In the genomic region with DNA sequence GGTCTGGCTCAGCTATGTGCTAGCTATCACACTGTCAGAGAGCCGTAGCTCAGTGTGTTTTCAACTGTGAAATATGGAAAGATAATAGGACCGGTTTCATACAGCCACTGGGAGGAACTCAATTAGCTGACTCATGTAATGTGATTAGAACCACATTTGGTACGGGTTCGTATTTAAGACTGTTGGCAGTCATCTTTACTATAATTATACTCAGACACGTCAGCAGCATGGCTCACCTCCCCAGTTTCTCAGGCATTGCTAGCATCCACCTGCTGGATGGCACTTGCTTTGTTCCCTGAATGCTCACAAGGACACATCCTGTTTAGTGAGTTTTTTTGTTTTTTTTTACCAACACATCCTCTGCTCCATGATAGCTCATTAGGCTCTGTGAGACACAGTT, we compare ENCODE assay signal across 21 mouse cellular contexts. TPM values are rescaled to one million over a fixed set of nuclear protein-coding genes. Genes with fewer than 3 reads are reported as not detected.
DNase-seq lines count a peak whose midpoint lies in the region; ATAC-seq lines count a peak whose summit lies in the region.
"Had no signal": no experiment of that assay in that cellular context is flagged by ENCODE, and none has a peak within 500 bp of the region (broad histone marks: within the 10 kb centered on the region; RNA-seq: fewer than 3 reads in every experiment).

No protein-coding gene starts in this region.

- 55% methylated on average over 5 of the region's 5 CpGs for WGBS in neural tube, embryonic 14.5 days
- WGBS in neural tube, embryonic 15.5 days: 37% methylated on average over 5 of the region's 5 CpGs

- H3K4me2 ChIP-seq in neural tube, embryonic 14.5 days (ENCODE audit: low read depth, low read length): no peak overlapping the region
- H3K4me2 ChIP-seq in neural tube, embryonic 15.5 days: no peak overlapping the region
- H3K4me2 ChIP-seq: hindbrain, embryonic 12.5 days; kidney, embryonic 15.5 days; liver, embryonic 12.5 days; lung, embryonic 15.5 days; midbrain, embryonic 11.5 days had no signal

- H3K4me3 ChIP-seq in neural tube, embryonic 14.5 days (ENCODE audit: low read depth, low read length): no peak overlapping the region
- H3K4me3 ChIP-seq in neural tube, embryonic 15.5 days (replicated peaks): no peak overlapping the region
- H3K4me3 ChIP-seq: erythroblast, embryonic 14.5 days; hindbrain, embryonic 12.5 days; kidney, embryonic 15.5 days; liver, embryonic 12.5 days; lung, embryonic 15.5 days had no signal

- H3K27me3 ChIP-seq in neural tube, embryonic 14.5 days (ENCODE audit: control insufficient read depth, insufficient read depth, low read length): no peaks in the 10 kb centered on the region
- no peaks in the 10 kb centered on the region for H3K27me3 ChIP-seq in neural tube, embryonic 15.5 days (replicated peaks)
- H3K27me3 ChIP-seq: hindbrain, embryonic 12.5 days; kidney, embryonic 15.5 days; liver, embryonic 12.5 days; lung, embryonic 15.5 days had no signal

- ATAC-seq in frontal cortex, adult (ENCODE audit: low TSS enrichment): peak; percentile 64
- ATAC-seq in neural tube, embryonic 14.5 days (ENCODE audit: low read depth): no peak
- ATAC-seq in neural tube, embryonic 15.5 days (ENCODE audit: low FRiP score): no peak
- ATAC-seq: forebrain, postnatal 0 days; intestine, embryonic 16.5 days; liver, embryonic 12.5 days had no signal

- H3K9ac ChIP-seq in neural tube, embryonic 14.5 days (replicated peaks; ENCODE audit: low read depth, low read length): no peak overlapping the region
- no peak overlapping the region for H3K9ac ChIP-seq in neural tube, embryonic 15.5 days (replicated peaks)
- H3K9ac ChIP-seq: forebrain, postnatal 0 days; hindbrain, embryonic 12.5 days; kidney, embryonic 15.5 days; liver, embryonic 12.5 days; lung, embryonic 15.5 days had no signal

- H3K9me3 ChIP-seq in neural tube, embryonic 14.5 days (ENCODE audit: control insufficient read depth, low read length): no peaks in the 10 kb centered on the region
- no peaks in the 10 kb centered on the region for H3K9me3 ChIP-seq in neural tube, embryonic 15.5 days (replicated peaks)
- H3K9me3 ChIP-seq: hindbrain, embryonic 12.5 days; kidney, embryonic 15.5 days; liver, embryonic 12.5 days; lung, embryonic 15.5 days had no signal

- peaks cover 5% of the 10 kb centered on the region; the same call in 1 of the 2 replicates for H3K4me1 ChIP-seq in neural tube, embryonic 14.5 days (ENCODE audit: control insufficient read depth, insufficient read depth, low read length)
- peaks cover 15% of the 10 kb centered on the region; the same call in 1 of the 2 replicates for H3K4me1 ChIP-seq in neural tube, embryonic 15.5 days
- H3K4me1 ChIP-seq: liver, embryonic 12.5 days had no signal

- H3K36me3 ChIP-seq in neural tube, embryonic 14.5 days (ENCODE audit: control insufficient read depth, insufficient read depth, low read length): no peaks in the 10 kb centered on the region
- H3K36me3 ChIP-seq in neural tube, embryonic 15.5 days: no peaks in the 10 kb centered on the region
- H3K36me3 ChIP-seq: hindbrain, embryonic 12.5 days; kidney, embryonic 15.5 days; liver, embryonic 12.5 days; lung, embryonic 15.5 days had no signal

- H3K27ac ChIP-seq in neural tube, embryonic 14.5 days (ENCODE audit: low read depth, low read length): 0 out of 2 replicates have a peak overlapping the region, but pooled peaks have one; percentile 4
- no peak overlapping the region for H3K27ac ChIP-seq in neural tube, embryonic 15.5 days (replicated peaks)
- H3K27ac ChIP-seq: hindbrain, embryonic 12.5 days; kidney, embryonic 15.5 days; liver, embryonic 12.5 days; lung, embryonic 15.5 days; macrophage had no signal

- no peak for DNase-seq in frontal cortex, postnatal 25 days (ENCODE audit: low spot score in 2 of 2)
- DNase-seq in NIH3T3 (ENCODE audit: low read depth): peak; percentile 79
- DNase-seq in telencephalon, adult 2 months (ENCODE audit: low read depth, low spot score): peak; percentile 58
- DNase-seq in embryo, embryonic 10.5 days (ENCODE audit: low spot score): no peak
- DNase-seq: cerebellum, postnatal 25 days; forebrain, postnatal 0 days; heart, adult 18-20 months; layer of hippocampus, postnatal 36 days; left cerebral cortex, postnatal 4 days; thymus, postnatal 14 days had no signal

RNA-seq across cellular contexts. Expression of gene Tlr5, which starts 52.5 kb away (rescaled TPM):
- polyA plus RNA-seq in neural tube, embryonic 14.5 days (2014; fragmentation: Nextera tagmentation; extraction: Ambion mirVana): 0.24 and 0.93 TPM in 2 replicates
- polyA plus RNA-seq in neural tube, embryonic 15.5 days (2015; fragmentation: Nextera tagmentation; extraction: Ambion mirVana): 0.36 and 0.61 TPM in 2 replicates
- polyA plus RNA-seq: erythroblast, embryonic 14.5 days had no signal

Comparison
In these comparisons a context has a peak if more than half of its experiments do, and no peak if none do; other contexts are left out.
1. DNase-seq: peak in NIH3T3 (single experiment) and telencephalon, adult 2 months (single experiment); none in frontal cortex, postnatal 25 days (0 of 2) and embryo, embryonic 10.5 days (single experiment).